Mouse (Mus musculus) adipocyte (in vitro differentiated cells): ENCODE measurements around the gene Lpxn.

ENCODE experiments used
- DNase-seq: peaks from one replicate; pipeline ENCODE4 v3.0.0-alpha.2; 2016; ENCODE audit warnings: low spot score

Gene Lpxn

DNA sequence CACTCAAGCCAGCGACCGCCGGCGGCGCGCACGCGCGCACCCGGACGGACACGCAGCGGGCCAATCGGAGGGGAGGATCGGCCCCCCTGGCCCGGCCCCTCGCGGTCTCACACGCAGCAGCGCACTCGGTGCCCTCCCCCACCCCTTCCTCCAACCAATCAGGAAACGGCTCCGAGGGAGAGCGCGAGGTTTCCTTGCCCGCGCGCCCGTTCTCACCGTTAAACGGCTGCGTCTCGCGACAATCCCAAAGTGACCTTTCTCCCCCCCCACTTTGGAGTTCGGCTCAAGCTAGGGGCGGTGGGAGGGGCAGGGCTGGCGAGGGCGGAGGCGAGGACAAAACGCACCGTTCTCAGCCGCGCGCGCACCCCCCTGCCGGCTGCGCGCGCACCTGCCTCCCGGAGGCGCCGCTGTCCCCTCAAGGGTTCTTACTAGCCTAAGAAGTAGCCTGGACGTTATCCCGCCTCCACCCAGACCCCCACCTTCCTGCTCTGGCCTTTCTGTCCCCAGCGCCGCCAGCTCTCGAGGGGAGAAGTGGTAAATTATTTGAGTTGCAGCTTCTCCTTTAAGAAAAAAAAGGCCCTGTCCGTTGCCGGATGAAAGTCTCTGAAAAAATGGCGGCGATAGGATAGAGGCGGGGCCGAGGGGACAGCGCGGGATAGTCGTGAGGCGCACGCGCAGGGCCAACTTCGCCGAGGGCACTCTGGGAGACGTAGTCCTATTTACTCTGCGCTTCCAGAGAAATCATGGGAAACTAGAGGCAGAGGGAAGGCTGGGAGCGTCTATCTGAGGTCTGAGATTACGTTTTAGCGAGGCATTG lies at the start of gene Lpxn, which contains the start of gene Zfp91:
Lpxn (plus strand) TSS at position 683 of the 817 bp plus-strand sequence.
Zfp91 (minus strand) TSS at position 616 of the 817 bp plus-strand sequence.
- DNase-seq: peak; percentile 100

DNA sequence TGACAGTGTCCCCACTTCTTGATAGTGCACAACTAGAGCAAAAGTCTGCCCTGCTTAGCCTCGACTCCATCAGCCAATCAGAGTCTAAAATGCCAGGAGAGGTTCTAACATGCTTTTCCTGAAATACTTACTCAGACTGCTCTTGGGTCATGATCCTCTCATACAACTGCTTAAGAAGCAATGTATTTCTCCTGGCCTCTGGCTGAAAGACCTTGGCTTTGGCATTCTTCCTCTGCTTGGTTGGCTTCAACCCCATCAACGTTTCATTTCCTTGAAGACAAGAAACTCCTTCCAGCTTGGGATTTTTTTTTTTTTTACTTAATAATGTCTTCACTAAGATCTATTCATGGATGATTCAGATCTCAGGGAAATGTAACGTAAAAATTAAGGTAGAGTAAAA lies 39.7 kb upstream of the Lpxn start:
- DNase-seq: peak; percentile 53

DNA sequence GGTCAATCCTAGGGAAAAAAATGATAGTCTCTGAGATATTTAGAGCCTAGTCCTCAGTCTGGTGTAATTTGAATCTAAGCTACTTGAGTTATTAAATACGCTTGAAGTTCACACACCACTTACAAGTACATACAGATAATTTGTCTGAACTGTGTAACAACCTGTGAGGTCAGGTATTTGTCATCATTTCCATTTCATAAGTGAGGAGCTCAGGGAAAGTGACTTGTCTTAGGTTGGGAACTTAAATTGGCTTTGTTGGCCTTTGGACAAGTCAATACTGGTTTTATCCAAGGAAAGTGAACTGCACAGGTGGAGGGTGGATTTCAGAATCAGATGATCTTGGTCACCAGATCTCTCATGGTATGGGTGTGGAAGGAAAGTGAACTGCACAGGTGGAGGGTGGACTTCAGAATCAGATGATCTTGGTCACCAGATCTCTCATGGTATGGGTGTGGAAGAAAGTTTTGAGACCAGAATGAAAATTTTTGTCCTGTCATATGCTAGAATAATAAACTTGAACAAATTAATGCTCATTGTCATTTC lies 37.0 kb upstream of the Lpxn start:
- DNase-seq: no peak

DNA sequence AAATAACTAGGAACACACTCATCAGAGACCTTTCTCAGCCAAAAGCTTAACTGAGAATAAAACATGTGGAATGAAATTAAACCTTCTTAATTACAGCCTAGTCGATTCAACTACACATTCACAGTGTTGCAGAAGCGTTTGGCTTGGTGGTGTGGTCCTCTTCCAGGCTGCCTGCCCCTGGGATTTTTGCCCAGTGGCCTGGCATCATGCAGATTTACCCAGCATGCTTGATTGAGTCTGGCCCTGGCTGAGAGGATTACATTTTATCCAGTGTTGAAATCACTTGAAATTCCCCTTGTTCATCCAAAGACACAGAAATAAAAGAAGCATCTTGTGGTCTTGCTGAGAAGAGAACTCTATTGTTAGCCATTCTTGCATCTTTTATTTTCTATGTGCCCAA lies 36.3 kb upstream of the Lpxn start:
- DNase-seq: peak; percentile 97

DNA sequence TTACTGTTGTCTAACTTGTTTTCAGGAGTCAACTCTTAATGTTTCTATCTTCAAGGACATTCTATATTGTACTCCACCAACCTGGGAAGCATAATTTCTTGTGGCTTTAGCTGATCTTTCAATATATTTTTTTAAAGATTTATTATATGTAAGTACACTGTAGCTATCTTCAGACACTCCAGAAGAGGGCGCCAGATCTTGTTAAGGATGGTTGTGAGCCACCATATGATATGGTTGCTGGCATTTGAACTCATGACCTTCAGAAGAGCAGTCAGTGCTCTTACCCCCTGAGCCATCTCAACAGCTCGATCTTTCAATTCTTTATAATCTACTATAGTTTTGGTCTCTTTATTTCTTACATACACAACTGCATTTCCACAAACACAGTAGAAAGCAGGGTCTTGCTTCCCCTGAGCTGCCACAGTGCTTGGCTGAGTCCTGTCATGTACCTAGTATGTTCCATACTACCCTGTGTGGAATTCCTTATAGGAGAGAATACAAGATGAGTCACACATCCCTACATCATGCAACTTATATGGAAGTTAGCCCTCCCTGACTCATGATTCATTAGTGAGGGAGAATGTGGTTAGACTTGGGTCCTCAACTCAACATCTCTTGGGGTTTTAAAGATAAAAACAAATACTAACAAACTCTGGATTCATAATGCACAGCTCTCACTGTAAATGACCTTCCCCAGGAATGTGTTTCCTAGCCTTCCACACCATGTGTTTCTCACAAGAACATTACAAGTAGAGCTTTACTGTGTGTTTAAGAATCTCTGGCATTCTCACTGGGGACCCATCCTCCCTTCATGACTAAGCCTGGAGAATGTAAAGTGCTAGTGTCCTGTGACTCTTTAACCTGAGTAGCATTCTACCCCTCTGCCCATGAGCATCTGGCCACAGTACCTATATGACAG lies 33.5 kb upstream of the Lpxn start:
- DNase-seq: no peak

DNA sequence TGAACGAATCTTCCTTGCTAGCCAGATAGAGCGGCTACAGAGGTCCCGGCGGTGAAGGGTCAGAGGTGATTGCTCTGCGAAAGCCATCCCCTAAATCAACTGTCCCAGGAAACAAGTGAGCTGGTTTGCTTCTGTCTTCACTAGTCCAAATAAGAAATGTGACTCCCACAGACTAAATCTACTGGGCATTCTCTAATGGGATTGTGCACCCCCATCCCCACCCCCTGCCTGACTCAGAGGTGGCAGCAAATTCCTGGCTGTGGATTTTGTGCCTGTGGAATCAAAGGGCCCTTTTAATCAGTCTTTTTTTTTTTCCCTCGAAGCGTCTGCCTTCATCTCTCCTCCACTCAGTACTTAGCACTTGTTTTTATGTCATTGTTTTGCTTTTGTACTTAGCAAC lies 30.7 kb upstream of the Lpxn start, which contains the start of gene Cntf:
Cntf (minus strand) TSS at position 325 of the 400 bp plus-strand sequence.
- no peak for DNase-seq

DNA sequence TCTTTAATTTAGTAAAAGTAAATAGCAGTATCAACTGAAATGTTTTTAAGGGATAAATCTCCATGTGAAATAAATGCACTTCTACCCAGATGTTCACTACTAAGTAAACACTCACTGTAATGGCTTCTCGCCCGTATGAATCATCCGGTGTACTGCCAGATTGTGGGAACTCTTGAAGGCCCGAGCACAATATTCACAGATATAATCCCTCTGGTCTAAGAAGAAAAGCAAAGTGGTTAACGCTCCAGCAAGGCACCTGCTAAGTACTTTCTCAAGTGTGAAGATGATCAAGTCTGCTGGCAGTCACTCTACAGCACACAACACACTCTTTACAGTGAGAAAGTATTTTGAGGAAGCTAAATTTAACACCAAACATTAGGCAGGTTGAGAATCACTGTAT lies 25.1 kb upstream of the Lpxn start:
- peak; percentile 96 for DNase-seq

DNA sequence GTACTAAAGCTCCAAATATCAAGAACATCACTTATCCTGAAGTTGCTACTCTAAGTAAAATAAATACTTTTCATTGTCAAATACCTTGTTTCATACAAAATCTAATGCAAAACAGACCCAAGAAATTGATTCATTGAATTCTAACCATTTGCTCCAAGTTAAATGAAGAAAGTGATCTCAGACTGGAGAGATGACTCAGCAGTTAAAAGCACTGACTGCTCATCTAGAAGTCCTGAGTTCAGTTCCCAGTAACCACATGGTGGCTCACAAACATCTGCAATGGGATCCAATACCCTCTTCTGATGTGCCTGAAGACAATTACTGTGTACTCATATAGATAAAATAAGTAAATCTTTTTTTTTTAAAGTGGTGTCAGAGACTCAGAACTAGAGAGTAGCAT lies 15.6 kb upstream of the Lpxn start:
- no peak for DNase-seq

DNA sequence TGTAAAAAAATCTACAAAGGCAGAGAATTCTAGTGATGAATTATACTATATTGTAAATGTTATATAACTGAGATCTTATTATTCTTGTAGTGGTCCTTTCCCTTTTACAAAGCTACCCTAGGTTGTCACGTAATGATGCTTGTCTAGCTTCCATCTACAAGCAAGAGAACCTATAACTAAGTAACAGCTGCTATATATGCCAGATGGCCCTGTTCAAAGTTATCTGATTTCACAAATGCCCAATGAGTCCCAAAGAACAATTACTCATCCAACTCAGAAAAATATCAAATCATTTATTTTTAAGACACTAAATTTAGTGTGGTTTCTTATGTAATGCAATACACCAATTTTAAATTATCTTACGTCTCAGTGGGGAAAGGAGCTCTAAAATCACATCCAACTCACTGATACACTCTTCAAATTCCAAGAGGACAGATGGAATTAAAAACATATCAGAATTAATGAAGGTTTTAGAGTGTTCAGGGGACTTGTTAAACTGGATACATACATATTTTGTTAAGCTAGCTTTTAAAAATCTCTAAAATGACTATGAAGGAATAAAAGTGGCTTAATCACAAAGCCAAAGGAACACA lies 9.1 kb upstream of the Lpxn start:
- no peak for DNase-seq

DNA sequence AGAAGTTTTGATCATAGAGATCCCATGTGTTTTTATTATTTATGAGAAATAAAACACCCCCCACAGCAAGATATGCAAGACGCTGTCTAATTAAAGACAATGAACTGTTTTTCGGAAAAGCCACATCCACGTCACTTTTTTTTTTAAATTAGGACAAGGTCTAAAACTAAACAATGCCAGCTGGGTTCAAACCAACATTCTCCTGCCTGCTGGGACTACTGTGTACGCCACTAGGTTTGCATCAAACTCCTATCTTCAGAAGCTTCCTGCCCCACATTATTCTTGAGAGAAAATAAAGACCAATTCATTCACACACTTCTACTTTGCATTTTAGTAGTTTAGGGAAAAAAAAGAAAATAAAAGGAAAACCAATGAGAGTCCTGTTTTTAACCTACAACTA lies 8.3 kb upstream of the Lpxn start:
- no peak for DNase-seq

DNA sequence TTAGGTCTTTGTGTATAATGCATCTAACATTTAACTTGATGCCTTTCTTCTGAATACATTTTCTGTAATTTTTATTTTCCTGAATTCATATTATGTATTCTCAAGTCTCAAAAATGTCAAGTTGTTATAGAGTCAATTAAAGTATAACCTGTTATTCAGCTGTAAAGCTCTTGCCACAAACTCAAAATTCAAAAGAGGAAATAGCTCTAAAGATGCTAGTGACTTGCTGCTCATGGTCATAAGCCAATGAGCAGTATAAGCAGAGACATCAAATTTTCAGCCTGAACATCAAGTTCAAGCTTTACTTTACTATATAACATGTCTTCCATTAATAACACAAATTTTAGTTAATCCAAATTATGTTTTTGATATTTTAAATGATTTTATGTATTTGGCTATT lies 3.6 kb upstream of the Lpxn start:
- no peak for DNase-seq

DNA sequence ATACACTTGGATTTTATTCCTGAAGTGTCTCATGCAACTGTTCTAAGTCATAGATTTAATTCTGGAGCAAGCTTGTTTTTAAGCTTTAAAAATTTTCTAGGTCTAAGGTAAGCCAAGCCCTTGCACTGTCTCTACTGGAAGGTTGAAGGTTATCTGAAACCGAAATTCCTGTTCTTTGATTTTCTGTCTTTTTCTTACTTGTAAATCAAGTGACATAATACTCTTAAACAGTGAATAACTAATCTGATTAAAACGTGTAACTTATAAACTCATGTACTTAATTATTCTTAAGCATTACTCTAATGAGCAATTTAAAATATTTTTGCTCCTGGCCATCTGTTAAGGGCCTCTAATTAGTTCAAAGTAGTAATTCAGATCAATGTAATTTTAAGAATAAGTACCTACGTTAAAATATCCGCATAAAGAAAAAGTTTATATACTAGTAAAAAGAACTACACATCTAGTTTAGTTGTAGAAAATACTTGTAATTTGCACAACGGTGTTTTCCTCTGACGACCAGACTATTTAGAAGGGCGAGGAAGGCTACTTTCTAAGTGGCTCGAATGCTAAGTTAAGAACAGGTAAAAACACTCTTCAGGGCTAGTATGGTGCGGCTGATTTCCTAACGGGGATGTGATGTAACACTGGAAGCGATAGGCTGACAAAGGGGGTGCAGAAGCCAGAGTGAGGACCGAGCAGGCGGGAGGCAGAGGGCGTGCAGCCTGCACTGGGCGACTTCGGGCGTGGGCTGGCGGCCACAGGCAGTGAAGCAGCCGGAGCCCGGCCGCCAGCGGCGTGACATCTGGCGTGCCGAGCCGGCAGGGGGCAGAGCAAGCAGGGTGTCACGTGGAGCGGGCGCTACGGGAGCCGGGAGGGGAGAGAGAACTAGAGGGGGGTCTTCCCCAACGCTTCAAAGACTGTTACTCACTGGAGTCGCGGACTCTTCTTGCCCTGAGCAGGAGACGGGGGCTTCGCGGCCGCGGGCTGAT lies 1.6 kb upstream of the Lpxn start:
- DNase-seq: peak; percentile 92

DNA sequence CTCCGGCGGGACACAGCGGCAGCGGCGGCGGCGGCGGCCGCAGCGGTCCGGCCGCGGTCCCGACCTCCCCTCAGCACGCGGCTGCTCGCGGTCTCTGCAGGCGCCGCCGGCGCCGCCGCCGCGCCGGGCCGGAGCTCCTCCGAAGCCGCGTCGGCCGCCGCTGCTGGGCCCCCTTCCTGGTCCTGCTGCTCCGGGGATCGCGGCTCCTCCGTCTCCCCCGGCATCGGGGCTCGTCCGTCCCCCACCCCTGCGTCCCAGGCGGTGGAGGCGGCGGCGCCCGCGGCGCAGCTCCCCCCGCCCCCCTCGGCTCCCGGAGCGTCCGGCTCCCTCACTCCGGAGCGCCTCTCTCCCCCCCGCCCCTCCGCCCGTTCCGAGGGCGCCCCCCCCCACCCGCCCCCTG lies 883 bp upstream of the Lpxn start:
- no peak for DNase-seq

DNA sequence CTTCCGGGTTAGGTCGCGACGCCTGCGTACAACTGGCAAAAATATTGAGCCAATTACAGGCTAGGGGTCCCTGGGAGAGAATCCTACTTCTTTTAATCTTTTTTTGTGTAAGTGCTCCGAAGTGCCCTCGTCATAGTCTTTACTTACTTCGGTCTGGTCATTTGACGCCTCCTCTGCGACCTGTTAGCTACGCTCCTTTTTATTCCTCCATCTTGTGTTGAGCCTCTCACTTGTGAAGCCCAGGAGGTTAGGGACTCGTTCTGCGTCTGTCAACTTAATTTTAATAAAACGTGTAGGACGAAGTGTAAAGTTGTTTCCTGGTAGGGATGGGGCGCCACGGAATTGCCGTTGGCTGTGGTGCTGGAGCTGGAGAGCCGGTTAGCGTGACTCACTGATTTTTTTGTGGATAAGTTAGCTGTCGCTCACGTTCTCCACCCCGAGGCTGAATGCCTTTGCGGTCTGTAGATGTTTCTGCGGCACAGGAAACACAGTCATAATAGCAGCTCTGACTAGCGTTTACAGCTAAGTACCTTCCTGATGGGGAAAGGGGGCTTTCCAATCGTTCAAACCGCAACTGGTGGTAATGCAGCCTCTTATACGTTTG lies 437 bp downstream of the Lpxn start:
- peak; percentile 84 for DNase-seq

DNA sequence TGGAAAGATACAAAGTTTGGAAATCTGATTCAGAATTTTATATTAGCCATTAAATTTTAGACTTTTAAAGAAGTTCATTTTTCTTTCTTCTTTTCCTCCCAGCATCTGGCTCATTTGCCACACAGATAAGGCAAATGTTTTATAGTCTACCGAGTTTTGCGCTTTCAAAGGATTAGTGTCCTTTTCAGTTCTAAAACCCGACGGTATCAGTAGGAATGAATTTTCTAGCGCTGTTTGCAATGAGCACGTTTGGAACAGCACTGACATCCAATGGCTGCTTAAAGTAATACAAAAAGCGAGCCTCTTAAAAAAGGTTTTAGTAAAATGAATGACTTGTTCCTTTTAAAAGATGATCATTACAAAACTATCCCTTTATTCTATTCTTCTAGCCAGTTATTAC lies 1.1 kb downstream of the Lpxn start:
- peak; percentile 85 for DNase-seq

DNA sequence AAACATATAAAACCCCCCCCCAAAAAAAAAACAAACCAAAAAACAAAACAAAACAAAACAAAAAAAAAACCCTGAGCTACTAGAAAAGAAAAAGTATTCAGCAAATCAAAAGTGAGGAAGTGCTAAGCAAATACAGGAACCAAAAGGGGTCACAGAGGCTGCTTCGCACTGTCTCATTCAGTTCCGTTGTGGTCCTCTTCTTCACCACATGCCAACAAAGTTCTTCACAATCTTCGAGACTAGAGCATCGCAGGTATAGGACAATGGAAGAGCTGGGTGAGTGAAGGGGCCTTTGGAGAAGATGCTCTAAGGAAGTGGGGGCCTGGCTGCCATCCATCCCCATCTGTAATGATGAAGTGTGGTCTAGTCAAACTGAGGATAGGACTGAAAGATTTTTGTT lies 2.4 kb downstream of the Lpxn start:
- DNase-seq: no peak

DNA sequence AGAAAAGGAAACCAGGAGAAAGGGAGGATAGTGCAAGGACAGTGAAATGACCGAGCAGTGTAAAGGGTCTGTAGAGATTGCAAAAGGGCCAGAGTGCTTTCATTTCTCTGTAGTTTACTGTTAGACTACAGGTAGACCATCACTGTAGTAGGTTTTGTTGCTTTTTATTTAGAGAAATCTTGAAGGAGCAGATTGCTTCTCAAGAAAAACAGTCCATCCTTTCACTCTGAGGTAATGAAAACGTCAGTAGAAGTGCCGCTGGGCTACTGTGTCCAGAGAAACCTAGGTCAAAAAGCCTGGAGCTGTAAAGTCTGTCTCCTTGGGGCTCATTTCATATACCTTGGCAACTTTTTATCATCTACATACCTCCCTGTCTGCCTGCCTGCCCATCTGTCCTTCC lies 3.1 kb downstream of the Lpxn start:
- DNase-seq: no peak

DNA sequence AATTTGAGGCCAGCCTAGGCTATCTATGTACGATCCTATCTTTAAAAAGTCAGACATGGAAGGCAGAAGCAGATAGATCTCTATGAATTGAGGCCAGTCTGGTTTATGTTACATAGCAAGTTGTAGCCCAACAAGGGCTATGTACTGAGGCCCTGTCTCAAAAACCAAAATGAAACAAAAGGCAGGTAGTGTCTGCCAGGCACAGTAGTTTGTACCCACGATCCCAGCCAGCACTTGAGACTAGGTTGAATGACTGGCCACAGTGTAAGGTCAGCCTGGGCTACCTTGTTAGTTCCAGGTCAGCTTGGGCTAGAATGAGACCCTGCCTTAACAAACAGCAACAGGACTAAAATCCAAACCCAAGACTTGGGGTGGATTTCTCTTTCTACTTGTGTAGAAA lies 4.6 kb downstream of the Lpxn start:
- no peak for DNase-seq

DNA sequence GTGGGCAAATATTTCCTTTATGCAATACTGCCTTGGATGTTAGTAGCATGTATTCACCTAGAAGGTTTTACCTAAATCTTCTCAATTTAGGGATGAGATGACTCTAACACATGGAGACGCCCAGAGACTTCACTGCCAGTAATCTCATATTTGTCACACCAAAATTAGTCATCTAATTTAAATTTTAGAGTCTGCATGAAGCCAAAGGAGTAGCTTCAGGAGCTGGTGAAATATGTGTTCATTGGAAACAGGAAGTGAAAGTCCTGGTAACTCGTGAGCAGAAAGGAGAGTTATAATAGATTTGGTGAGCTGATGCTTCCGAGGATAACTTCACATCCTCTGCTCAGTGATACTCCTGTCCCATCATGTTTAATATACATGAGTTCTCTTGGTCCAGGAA lies 5.1 kb downstream of the Lpxn start:
- DNase-seq: no peak

DNA sequence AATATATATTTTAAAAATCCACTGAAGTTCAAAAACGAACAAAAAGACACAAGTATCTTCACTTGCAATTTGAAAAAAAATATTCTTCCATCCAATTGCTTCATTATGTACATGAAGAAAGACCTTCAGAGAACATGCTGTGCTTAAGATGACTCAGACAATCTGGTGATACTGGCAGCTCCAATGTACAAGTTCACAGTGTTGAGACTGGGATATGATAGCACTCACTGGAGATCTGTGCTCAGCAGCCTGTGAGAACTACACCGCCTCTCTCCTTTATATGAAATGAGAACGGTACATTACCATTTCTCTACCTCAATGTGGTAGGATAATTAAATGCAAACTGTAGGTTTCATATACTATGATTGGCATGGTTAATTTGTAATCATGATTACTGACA lies 6.8 kb downstream of the Lpxn start:
- peak; percentile 44 for DNase-seq

DNA sequence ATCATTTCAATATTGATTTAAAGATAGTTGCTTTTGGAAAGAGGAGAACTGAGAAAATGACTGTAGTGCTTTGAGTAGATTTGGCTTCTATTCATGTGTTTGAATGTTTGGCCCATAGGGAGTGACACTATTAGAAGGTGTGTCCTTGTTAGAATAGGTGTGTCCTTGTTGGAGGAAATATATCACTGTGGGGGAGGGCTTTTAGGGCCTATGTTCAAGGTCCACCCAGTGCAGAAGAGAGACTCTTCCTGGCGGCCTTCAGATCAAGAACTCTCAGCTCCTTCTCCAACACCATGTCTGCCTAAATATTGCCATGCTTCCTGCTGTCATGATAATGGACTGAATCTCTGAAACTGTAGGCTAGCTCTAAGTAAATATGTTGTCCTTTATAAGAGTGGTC lies 8.2 kb downstream of the Lpxn start:
- no peak for DNase-seq
